Mouse (Mus musculus): Measurements from ENCODE around the gene Lypd3.

- no peak for TF ChIP-seq CTCF (IDR thresholded peaks at IDR 0.05; ENCODE audit: borderline replicate concordance, insufficient read depth, low read depth, low read length)
- TF ChIP-seq POLR2A (IDR thresholded peaks at IDR 0.05; ENCODE audit: borderline replicate concordance, insufficient read depth, low read length) = no peak
These were observed 25.4 kb upstream of the Lypd3 start for GRCm38 (mm10) chr7:24610879-24611494.

All from cerebellum, adult 2 months (tissue).